Mouse (Mus musculus) testis, adult 2 months (tissue): ENCODE measurements around the gene Pex5. TPM values are rescaled to one million over a fixed set of nuclear protein-coding genes. Genes with fewer than 3 reads are reported as not detected.

ENCODE experiments used
- H3K27ac ChIP-seq: fragments of 200-500 bp; 2 replicates; pipeline ENCODE4 v1.5.1; 2012; ENCODE audit warnings: low read depth, low read length; ENCODE audit not compliant: control insufficient read depth, insufficient read depth
- H3K27me3 ChIP-seq: fragments of 200-500 bp; 2 replicates; pipeline ENCODE4 v1.6.1; 2012; ENCODE audit warnings: mild to moderate bottlenecking, low read length, moderate library complexity; ENCODE audit not compliant: control insufficient read depth, insufficient read depth
- H3K36me3 ChIP-seq: fragments of 200-500 bp; 2 replicates; pipeline ENCODE4 v1.6.1; 2012; ENCODE audit warnings: mild to moderate bottlenecking, low read length; ENCODE audit not compliant: control insufficient read depth, insufficient read depth
- H3K4me1 ChIP-seq: fragments of 200-500 bp; 2 replicates; pipeline ENCODE4 v1.6.1; 2012; ENCODE audit warnings: low read length; ENCODE audit not compliant: control insufficient read depth, insufficient read depth
- H3K4me3 ChIP-seq: fragments of 200-500 bp; 2 replicates; pipeline ENCODE4 v1.5.1; 2012; ENCODE audit warnings: low read depth, mild to moderate bottlenecking, low read length, moderate library complexity, mixed read lengths; ENCODE audit not compliant: control insufficient read depth
- CTCF ChIP-seq: fragments of 200-500 bp; IDR thresholded peaks from 2 replicates; pipeline ENCODE4 v1.5.1; 2012; ENCODE audit warnings: low read depth, mild to moderate bottlenecking, inconsistent platforms, low read length, moderate library complexity; ENCODE audit not compliant: control insufficient read depth, insufficient read depth, insufficient replicate concordance
- POLR2A ChIP-seq: fragments of 200-500 bp; IDR thresholded peaks from 2 replicates; pipeline ENCODE4 v1.6.1; 2012; ENCODE audit warnings: low read depth, mild to moderate bottlenecking, inconsistent platforms, low read length, moderate library complexity; ENCODE audit not compliant: control insufficient read depth
- polyA plus RNA-seq: library from polyadenylated mRNA; depleted of rRNA; stranded (reverse); fragments of >200 nt; gene quantifications from 2 replicates; pipeline ENCODE4 v1.2.3, GENCODE M21; 2012

Pex5 gene
- polyA plus RNA-seq, 1 experiment = 33.2 TPM

DNA sequence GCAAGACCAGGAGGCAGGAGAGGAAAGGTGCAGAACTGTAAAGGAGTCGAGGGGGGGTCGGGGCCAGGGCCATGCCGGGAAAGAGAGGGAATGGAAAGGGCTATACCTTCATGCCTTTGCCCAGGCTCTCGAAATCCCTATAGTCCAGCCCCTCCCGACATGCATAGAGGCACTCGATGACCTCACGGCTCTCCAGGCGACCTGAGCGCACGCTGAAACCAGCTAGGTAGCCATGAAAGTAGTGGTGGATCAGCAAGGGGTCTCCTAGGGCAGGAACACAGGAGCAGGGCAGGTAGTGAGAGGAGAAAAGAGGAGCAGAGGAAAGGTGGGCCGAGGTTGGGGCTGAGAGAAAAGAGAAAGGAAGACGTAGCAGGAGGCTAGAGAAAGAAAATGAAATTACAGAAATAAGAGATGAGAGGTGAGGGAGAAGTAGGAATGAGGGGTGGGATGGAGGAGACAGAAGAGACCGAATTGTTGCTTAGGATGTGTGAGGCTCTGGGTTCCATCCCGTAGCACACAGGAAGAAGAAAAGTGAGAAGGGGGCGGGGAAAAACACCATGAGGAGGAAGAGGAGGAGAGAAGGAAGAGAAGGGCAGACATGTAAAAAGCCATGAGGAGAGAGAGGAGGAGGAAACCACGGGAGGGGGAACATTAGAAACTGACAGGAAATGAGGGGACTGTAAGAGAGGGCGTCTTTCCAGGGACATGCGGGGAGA is 35.0 kb upstream of the Pex5 start:
- Histone ChIP-seq H3K4me3 (no peak overlapping the region), H3K36me3 (no peaks in the 10 kb centered on the region), H3K27me3 (no peaks in the 10 kb centered on the region), H3K4me1 (no peaks in the 10 kb centered on the region; the same call in 1 of the 2 replicates), H3K27ac (no peak overlapping the region)
- TF ChIP-seq POLR2A (no peak), CTCF (no peak)

DNA sequence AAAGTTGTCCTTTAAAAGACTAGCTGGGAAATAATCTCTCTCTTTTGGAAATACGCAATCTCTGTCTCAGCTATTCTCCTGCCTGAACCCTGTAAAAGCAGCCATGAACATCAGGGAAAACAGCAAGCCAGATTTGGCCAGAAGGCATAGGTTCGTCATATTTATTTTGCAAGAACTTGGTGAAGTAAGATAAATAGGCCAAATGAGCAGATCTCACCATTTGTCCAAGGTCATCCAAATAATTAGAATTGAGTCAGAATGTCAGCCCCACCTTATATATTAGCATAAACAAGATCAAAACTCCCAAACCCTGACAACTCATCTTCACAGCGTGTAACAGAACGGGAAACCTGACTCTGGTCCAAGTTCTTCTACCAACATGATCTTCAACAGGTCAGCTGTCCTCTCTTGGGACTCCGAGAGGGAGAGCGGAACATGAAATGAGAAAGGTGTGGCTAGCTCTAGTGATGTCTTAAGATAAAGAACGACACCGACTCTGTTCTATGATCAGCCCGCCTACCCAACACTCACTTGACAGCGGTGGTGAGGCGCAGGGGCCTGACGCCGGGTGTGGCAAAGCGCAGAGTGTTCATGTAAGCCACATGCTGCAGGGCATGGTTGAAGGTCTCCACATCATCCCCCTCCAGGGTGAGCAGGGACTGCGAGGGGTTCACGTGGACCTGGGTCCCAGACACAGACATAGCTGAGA is 34.2 kb upstream of the Pex5 start:
- no peaks in the 10 kb centered on the region; the same call in 1 of the 2 replicates for H3K4me1 ChIP-seq
- H3K27me3 ChIP-seq = no peaks in the 10 kb centered on the region
- H3K4me3 ChIP-seq = no peak overlapping the region
- H3K27ac ChIP-seq = no peak overlapping the region
- no peaks in the 10 kb centered on the region for H3K36me3 ChIP-seq
- TF ChIP-seq CTCF (no peak), POLR2A (no peak)

GRCm38 (mm10) chr6:124448186-124448852 is 33.5 kb upstream of the Pex5 start:
- H3K4me1 ChIP-seq = no peaks in the 10 kb centered on the region; the same call in 1 of the 2 replicates
- H3K27me3 ChIP-seq = no peaks in the 10 kb centered on the region
- no peak overlapping the region for H3K4me3 ChIP-seq
- no peak overlapping the region for H3K27ac ChIP-seq
- no peak for TF ChIP-seq POLR2A
- no peak for TF ChIP-seq CTCF
- H3K36me3 ChIP-seq = no peaks in the 10 kb centered on the region

DNA sequence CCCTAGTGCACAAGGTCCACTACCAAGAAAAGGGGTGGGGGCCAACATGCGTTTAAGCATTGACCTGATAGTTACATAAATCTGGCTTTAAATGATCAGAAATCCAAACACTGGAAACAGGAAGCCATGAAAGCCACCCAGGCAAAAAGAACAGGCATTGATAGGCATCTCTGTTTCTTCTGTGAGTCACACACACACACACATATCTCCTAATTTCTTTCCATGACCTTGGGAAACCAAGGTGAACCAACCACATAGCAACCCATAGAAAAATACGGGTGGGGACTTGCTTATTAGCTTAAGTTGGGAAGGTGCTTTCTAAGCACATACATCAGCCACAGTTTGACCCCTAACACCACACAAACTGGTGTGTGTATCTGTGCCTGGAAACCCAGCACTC is 32.5 kb upstream of the Pex5 start:
- Histone ChIP-seq H3K27ac (no peak overlapping the region), H3K36me3 (no peaks in the 10 kb centered on the region), H3K4me1 (no peaks in the 10 kb centered on the region; the same call in 1 of the 2 replicates), H3K4me3 (no peak overlapping the region), H3K27me3 (no peaks in the 10 kb centered on the region)
- TF ChIP-seq POLR2A (no peak), CTCF (no peak)

GRCm38 (mm10) chr6:124446459-124446858 is 31.6 kb upstream of the Pex5 start:
- Histone ChIP-seq H3K27ac (no peak overlapping the region), H3K36me3 (no peaks in the 10 kb centered on the region), H3K4me1 (peaks cover under 1% of the 10 kb centered on the region), H3K27me3 (no peaks in the 10 kb centered on the region), H3K4me3 (no peak overlapping the region)
- TF ChIP-seq CTCF (no peak), POLR2A (no peak)

GRCm38 (mm10) chr6:124446024-124446423 is 31.2 kb upstream of the Pex5 start:
- Histone ChIP-seq H3K4me1 (peaks cover 5% of the 10 kb centered on the region), H3K27ac (no peak overlapping the region), H3K27me3 (no peaks in the 10 kb centered on the region), H3K4me3 (no peak overlapping the region), H3K36me3 (no peaks in the 10 kb centered on the region)
- TF ChIP-seq CTCF (no peak), POLR2A (no peak)

- no peaks in the 10 kb centered on the region for H3K27me3 ChIP-seq
- TF ChIP-seq POLR2A = no peak
- TF ChIP-seq CTCF = no peak
- no peak overlapping the region for H3K27ac ChIP-seq
- no peaks in the 10 kb centered on the region for H3K36me3 ChIP-seq
- no peak overlapping the region for H3K4me3 ChIP-seq
- H3K4me1 ChIP-seq = peaks cover 8% of the 10 kb centered on the region
Measured at GRCm38 (mm10) chr6:124443338-124443737, 28.5 kb upstream of the Pex5 start.
